Mouse (Mus musculus) frontal cortex, postnatal 10 days (tissue): ENCODE measurements around the gene Slc25a41.
A peak's percentile ranks its signal among the peaks of the same experiment; 100 is the strongest.

Source experiments
- DNase-seq, 2 experiments: peaks; one replicate each; pipeline ENCODE4 v3.0.0; 2022; ENCODE audit warnings: low spot score in 2 of 2, mixed read lengths in 1 of 2

The Slc25a41 gene

GRCm38 (mm10) chr17:57047406-57047805, 6.0 kb upstream of the Slc25a41 start:
- DNase-seq: no peak

DNA sequence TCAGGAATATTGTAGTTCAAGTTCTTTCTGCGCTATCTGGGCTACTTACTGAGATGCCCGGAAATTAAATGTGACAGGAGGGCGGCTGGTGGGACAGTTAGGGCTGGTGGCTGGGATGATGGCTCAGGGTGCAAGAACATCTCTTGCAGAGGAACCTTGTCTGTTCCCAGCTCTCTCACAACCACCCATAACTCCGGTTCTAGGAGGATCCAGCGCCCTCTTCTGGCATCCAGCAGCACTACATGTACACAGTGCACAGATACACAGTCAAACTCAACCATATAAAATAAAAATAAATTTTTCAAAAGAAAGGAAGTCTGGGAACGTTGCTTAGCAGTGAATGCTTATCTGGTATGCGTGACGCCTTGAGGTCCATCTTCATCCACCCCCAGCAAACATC, 2.5 kb downstream of the Slc25a41 start:
- DNase-seq: no peak

DNA sequence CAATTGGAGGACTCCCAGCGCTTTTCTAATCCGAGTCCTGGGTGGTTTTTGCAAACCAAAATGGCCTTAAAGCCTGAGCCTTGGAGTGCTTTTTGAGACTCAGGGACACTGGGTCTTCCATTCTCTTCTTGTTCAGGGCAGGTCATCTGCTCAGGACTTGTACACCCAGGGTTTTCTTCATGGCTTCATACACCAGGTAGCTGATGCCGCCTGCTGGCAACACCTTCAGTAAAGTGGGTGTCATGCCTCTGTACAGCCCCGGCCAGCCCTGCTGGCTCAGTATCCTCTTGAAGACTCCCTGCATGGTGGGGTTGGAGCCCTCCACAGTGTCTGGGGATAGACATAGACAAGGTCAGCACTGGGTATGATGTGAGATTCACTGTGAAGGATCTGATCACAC, 8.6 kb downstream of the Slc25a41 start:
- no peak for DNase-seq

DNA sequence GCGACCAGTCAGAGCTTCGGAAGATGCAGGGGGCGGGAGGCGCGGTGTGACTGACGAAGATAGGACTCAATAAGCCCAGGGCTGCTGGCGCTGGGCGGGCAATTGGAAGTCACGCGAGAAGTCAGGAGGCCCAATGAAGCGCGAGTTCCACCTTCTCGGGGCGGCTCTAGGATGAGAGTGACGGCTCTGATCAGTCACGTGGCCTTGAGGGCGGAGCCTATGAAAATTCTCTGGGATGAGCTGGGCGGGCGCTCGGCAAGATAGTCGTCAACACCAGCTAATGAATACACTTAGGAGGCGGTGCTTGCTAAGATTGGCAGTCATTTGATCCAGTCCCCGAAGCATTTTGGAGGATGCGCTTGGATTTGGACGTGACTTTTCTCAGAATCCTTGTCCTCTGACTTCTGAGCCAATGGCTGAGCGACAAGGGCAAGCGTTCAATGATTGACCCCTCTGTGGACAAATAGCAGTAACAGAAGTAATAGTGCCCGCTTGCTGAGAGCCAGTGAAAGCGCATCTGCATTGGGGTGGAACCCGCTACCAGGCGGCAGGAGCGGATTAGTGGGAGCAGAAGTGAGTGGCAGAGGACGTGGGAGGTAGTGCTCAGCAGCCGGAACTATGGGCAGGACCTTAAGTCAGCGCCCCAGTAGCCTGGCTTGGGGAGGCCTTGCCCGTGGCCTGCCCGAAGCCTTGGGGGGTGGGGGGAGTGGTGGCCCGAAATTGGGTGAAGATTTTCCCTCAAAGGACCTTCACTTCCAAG, 9.6 kb downstream of the Slc25a41 start:
- DNase-seq: peak; percentile 100

- DNase-seq: peak in 1 of 2 experiments; percentile 46
Measured at GRCm38 (mm10) chr17:57030931-57031660, 10.4 kb downstream of the Slc25a41 start, which contains the start of gene Khsrp. Gene Khsrp (minus strand): TSS chr17:57031522.

- no peak for DNase-seq
Measured at GRCm38 (mm10) chr17:57029691-57030090, 11.8 kb downstream of the Slc25a41 start.

- no peak for DNase-seq
Measured at GRCm38 (mm10) chr17:57027471-57027870, 14.0 kb downstream of the Slc25a41 start.

GRCm38 (mm10) chr17:57020960-57021359, 20.5 kb downstream of the Slc25a41 start:
- DNase-seq: no peak

DNA sequence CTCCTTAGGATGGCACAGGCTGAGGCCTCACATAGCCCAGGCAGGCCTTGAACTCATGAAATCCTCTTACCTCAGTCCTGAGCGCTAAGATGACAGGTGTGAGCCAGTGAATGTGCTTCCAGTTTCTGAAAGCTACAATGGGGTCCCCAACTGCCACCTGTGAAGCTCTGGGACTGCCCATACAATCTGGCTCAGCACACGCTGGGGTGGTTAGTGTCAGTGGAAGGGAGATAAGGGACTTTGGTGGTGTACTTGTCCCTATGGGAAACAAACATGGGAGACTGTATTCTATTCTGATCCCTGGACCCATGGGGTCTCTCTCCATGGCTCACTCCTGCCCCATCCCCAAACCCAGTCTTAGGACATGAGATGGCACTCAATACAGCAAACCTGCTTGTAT, 21.8 kb downstream of the Slc25a41 start:
- DNase-seq: no peak

- no peak for DNase-seq
Measured at GRCm38 (mm10) chr17:57012245-57012795, 29.1 kb downstream of the Slc25a41 start.

- DNase-seq: peak; percentile 94
Measured at GRCm38 (mm10) chr17:57011236-57012141, 30.0 kb downstream of the Slc25a41 start, which contains the start of the genes Gtf2f1 and Gm17949. Gene Gtf2f1 (minus strand): TSS chr17:57011288. Gene Gm17949 (plus strand): TSS chr17:57011469.

- DNase-seq: no peak
Measured at GRCm38 (mm10) chr17:57010911-57011235, 30.6 kb downstream of the Slc25a41 start.

- no peak for DNase-seq
Measured at GRCm38 (mm10) chr17:57007137-57007905, 34.1 kb downstream of the Slc25a41 start.

GRCm38 (mm10) chr17:57003994-57004393, 37.5 kb downstream of the Slc25a41 start:
- no peak for DNase-seq

DNA sequence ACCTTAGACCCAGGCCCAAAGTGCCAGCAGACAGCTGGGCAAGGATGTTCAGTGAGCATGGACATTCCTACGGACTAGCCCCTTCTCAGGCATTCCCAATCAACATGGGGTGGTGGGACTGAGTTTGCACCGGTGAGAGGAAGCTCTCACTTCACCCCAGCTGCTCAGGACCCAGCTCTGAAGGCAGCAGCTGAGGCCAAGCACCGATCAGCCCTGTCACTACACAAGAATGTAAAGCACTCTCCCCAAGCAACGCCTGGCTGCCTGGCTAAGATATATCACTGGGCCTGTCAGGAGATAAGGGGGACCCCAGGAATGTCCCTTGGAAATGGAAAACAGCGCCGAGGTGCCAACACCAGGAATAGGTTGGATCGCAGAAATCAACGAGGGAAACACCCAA, 40.2 kb downstream of the Slc25a41 start:
- no peak for DNase-seq

DNA sequence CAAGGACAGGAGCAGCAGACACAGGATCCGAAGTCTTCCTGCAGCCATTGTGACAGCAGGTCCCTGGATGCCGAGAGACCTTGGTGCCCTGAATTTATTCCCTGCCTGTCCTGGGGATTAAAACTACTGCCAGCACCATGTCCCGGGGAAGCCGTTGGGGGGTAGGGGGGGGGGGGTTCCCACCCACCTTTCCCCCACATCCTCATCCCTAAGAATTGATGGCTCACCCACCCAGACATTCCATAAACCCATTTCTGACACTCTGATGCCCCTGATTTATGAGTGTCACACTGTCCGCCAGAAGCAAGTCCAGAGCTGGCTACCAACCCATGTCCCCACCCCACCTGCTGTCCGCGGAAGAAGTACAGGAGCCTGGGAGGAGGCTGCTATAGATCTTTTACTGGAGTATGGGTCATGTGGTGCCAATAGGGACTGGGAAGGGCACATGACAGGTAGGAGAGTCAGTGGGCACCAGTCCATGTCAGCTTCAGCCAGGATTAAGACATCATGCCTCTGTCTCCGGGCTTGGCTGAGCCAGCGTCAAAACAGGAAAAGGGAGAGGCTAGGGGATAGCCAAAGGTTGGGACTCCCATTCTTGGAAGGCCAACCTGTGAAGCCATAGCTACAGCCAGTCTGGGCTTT, 41.4 kb downstream of the Slc25a41 start, which contains the start of gene Pspn:
Pspn (minus strand) TSS at position 51 of the 642 bp plus-strand sequence.
- DNase-seq: no peak

DNA sequence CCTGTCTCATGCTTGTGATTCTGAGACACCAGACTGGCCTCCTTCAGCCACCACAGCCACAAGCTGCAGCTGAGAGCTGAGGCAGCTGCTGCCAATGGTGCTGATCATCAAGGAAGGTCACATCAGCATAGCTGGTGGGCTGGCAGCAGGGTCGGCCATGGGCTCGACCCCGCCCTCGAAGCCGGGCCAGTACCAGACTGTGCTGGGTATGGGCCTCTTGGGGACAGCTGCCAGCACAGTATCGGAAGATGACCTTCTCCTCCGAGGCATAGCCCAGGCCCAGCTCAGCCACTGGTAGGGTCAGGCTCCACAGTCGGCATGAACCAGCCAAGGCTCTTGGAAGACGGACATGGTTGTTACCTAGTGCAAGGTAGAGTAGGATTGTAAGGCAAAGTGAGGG, 42.0 kb downstream of the Slc25a41 start:
- DNase-seq: no peak

DNA sequence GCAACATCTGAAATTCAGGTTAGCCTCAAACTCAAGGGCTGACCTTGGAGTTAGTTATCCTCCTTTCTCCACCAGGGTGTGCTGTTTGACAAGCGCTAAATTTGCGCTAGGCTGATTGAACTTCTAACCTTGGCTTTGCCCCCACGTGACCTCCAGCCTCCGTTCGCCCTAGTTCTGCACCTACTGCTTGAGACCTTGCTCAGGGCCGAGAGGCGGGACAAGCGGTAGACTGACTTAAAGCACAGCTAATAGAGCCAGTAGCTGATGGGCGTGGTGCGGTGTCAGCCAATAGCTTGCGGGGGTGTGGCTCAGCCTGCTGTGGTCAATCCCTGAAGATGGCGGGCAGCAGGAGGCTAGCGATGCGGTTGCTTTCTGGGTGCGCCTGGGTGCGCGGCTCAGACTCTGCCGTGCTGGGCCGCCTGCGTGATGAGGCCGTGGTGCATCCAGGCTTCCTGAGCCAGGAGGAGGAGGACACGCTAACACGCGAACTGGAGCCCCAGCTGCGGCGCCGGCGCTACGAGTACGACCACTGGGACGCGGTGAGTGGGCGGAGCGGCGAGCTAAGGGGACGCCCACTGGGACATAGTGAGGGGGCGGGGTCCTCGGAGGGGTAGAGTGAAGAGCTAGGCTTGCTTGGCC, 44.3 kb downstream of the Slc25a41 start, which contains the start of gene Alkbh7:
Alkbh7 (plus strand) TSS at position 311 of the 639 bp plus-strand sequence.
- DNase-seq: peak; percentile 94 to 95

- no peak for DNase-seq
Measured at GRCm38 (mm10) chr17:56996506-56996905, 44.9 kb downstream of the Slc25a41 start.

DNA sequence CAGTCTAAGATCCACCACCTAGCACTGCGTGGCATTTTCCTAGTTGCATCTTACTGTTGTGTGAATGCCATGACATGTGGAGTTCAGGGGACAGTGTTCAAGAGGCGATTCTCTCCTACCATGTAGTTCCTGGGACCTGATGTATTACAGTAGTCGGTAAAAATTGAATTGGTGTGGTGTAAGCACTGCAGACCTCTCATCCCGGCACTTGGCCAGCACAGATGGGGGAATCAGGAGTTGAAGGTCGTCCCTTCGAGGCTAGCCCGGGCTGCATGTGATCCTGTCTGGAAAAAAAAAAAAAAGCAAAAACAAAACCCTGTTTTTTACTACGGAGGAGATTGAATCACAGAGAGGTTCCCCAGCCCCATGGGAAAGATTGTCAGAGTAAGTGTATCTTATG, 46.4 kb downstream of the Slc25a41 start:
- DNase-seq: no peak
